Mouse (Mus musculus) hindbrain, embryonic 12.5 days (tissue): Measurements from ENCODE around the gene Nrip3. TPM values are rescaled to one million over a fixed set of nuclear protein-coding genes. Genes with fewer than 3 reads are reported as not detected.

Experiments
- ATAC-seq: fragments of 200-750 bp; cut with Nextera tagmentation; 2 replicates; pipeline ENCODE4 v1.8.0; 2017; ENCODE audit warnings: moderate TSS enrichment; ENCODE audit not compliant: low FRiP score
- H3K27ac ChIP-seq: fragments of 300-500 bp; sonication (generic); 2 replicates; pipeline ENCODE4 v1.5.1; 2016; ENCODE audit warnings: mild to moderate bottlenecking
- H3K27me3 ChIP-seq: fragments of 300-500 bp; sonication (generic); 2 replicates; pipeline ENCODE4 v1.6.1; 2016; ENCODE audit warnings: mild to moderate bottlenecking
- H3K36me3 ChIP-seq: fragments of 300-500 bp; sonication (generic); 2 replicates; pipeline ENCODE4 v1.6.1; 2016; ENCODE audit warnings: mild to moderate bottlenecking
- H3K4me1 ChIP-seq: fragments of 300-500 bp; sonication (generic); 2 replicates; pipeline ENCODE4 v1.6.1; 2016
- H3K4me2 ChIP-seq: fragments of 300-500 bp; sonication (generic); replicated peaks from 2 replicates; pipeline ENCODE4 v1.6.1; 2016; ENCODE audit warnings: mild to moderate bottlenecking
- H3K4me3 ChIP-seq: fragments of 300-500 bp; sonication (generic); 2 replicates; pipeline ENCODE4 v1.5.1; 2016; ENCODE audit warnings: mild to moderate bottlenecking
- H3K9ac ChIP-seq: fragments of 300-500 bp; sonication (generic); 2 replicates; pipeline ENCODE4 v1.6.1; 2016; ENCODE audit warnings: mild to moderate bottlenecking, moderate library complexity
- H3K9me3 ChIP-seq: fragments of 300-500 bp; sonication (generic); replicated peaks from 2 replicates; pipeline ENCODE4 v1.6.1; 2016; ENCODE audit warnings: mild to moderate bottlenecking
- WGBS: fragments of 180-500 bp; shearing (Covaris S2); methylation state at CpG from one replicate; pipeline ENCODE4 v1.1.7; 2016; 5-methylcytosine and 5-hydroxymethylcytosine counted together
- polyA plus RNA-seq: library from polyadenylated mRNA; unstranded; fragments of >200 nt; fragmentation: Nextera tagmentation; extraction: Ambion mirVana; gene quantifications from 2 replicates; pipeline ENCODE4 v1.2.1, GENCODE M21; 2016

The Nrip3 gene
- polyA plus RNA-seq, 1 experiment from 2014 or later = 1.3 TPM

- no peaks in the 10 kb centered on the region for H3K36me3 ChIP-seq
- no peak overlapping the region for H3K9ac ChIP-seq
- H3K4me1 ChIP-seq = no peaks in the 10 kb centered on the region
- H3K4me3 ChIP-seq = no peak overlapping the region
- H3K4me2 ChIP-seq = no peak overlapping the region
- H3K9me3 ChIP-seq = no peaks in the 10 kb centered on the region
- ATAC-seq = no peak
- WGBS = 60% methylated on average over 9 of the region's 9 CpGs
- no peaks in the 10 kb centered on the region for H3K27me3 ChIP-seq
- H3K27ac ChIP-seq = no peak overlapping the region
Observed at GRCm38 (mm10) chr7:109719286-109719685, 62.5 kb downstream of the Nrip3 start.

GRCm38 (mm10) chr7:109713434-109713982 lies 68.3 kb downstream of the Nrip3 start:
- Histone ChIP-seq H3K27ac (no peak overlapping the region), H3K4me1 (no peaks in the 10 kb centered on the region), H3K36me3 (peaks cover 29% of the 10 kb centered on the region), H3K9ac (no peak overlapping the region), H3K4me3 (no peak overlapping the region), H3K9me3 (no peaks in the 10 kb centered on the region), H3K27me3 (no peaks in the 10 kb centered on the region), H3K4me2 (no peak overlapping the region)
- ATAC-seq = no peak
- 90% methylated on average over 2 of the region's 2 CpGs for WGBS

- no peak overlapping the region for H3K9ac ChIP-seq
- no peak overlapping the region for H3K4me2 ChIP-seq
- no peaks in the 10 kb centered on the region for H3K4me1 ChIP-seq
- peaks cover 29% of the 10 kb centered on the region for H3K36me3 ChIP-seq
- no peaks in the 10 kb centered on the region for H3K9me3 ChIP-seq
- H3K27ac ChIP-seq = no peak overlapping the region
- 89% methylated on average over 7 of the region's 7 CpGs for WGBS
- no peaks in the 10 kb centered on the region for H3K27me3 ChIP-seq
- ATAC-seq = no peak
- H3K4me3 ChIP-seq = no peak overlapping the region
Observed at GRCm38 (mm10) chr7:109712198-109712597, 69.6 kb downstream of the Nrip3 start.

DNA sequence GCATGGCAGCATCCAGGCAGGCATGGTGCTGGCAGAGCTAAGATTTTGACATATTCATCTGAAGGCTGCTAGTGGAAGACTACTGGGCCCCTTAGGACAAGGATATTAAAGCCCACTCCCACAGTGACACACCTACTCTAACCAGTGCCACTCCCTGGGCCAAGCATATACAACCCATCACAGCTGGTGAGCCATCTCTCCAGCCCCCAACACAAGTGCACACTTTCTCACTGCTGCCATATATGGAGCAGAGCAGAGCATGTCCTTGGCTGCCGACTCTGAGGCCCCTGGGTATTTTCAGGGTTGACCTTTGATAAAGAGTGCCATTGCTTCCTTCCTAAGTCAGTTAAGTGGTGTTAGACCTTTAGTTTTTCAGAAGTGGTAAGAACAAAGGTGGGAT lies 71.8 kb downstream of the Nrip3 start:
- Histone ChIP-seq H3K9ac (no peak overlapping the region), H3K9me3 (no peaks in the 10 kb centered on the region), H3K27ac (no peak overlapping the region), H3K4me3 (no peak overlapping the region), H3K4me2 (no peak overlapping the region), H3K4me1 (no peaks in the 10 kb centered on the region), H3K36me3 (peaks cover 29% of the 10 kb centered on the region), H3K27me3 (no peaks in the 10 kb centered on the region)
- 76% methylated on average over 1 of the region's 1 CpGs for WGBS
- no peak for ATAC-seq

- Histone ChIP-seq H3K4me1 (no peaks in the 10 kb centered on the region), H3K9me3 (no peaks in the 10 kb centered on the region), H3K27me3 (no peaks in the 10 kb centered on the region), H3K4me2 (no peak overlapping the region), H3K36me3 (peaks cover 29% of the 10 kb centered on the region), H3K27ac (no peak overlapping the region), H3K9ac (no peak overlapping the region), H3K4me3 (no peak overlapping the region)
- no peak for ATAC-seq
- WGBS = 65% methylated on average over 3 of the region's 3 CpGs
Observed at GRCm38 (mm10) chr7:109708961-109709382, 72.9 kb downstream of the Nrip3 start.

Other genes starting within 250 kb of the Nrip3 start
- gene St5, start 78.4 kb downstream of the Nrip3 start, polyA plus RNA-seq = 40.3 and 45.3 TPM in 2 replicates
- gene Akip1, start 78.3 kb downstream of the Nrip3 start, polyA plus RNA-seq = 15.4 and 18.2 TPM in 2 replicates
- gene BC051019, start 58.2 kb downstream of the Nrip3 start, polyA plus RNA-seq = 0.74 and 0.78 TPM in 2 replicates
- gene Ascl3, start 50.3 kb downstream of the Nrip3 start, polyA plus RNA-seq = 0.47 TPM in 1 of 2 replicates, not detected in the other
- gene Tmem9b, start 29.1 kb downstream of the Nrip3 start, polyA plus RNA-seq = 62.5 and 69.9 TPM in 2 replicates
- gene Scube2, start 83.7 kb upstream of the Nrip3 start, polyA plus RNA-seq = 2.4 and 3.6 TPM in 2 replicates
- 54.4 and 56.5 TPM in 2 replicates for gene Dennd5a, start 178.4 kb upstream of the Nrip3 start, polyA plus RNA-seq
- 72.0 and 88.0 TPM in 2 replicates for gene Tmem41b, start 204.9 kb upstream of the Nrip3 start, polyA plus RNA-seq
- gene Ipo7, start 236.2 kb upstream of the Nrip3 start, polyA plus RNA-seq = 47.1 and 47.9 TPM in 2 replicates